Mouse (Mus musculus) lung, embryonic 14.5 days (tissue): ENCODE data around the gene Nlgn2. TPM values are rescaled to one million over a fixed set of nuclear protein-coding genes. Genes with fewer than 3 reads are reported as not detected.

Experiments used
- ATAC-seq: fragments of 200-750 bp; cut with Nextera tagmentation; 2 replicates; pipeline ENCODE4 v1.8.0; 2017; ENCODE audit warnings: mild to moderate bottlenecking, moderate TSS enrichment, moderate library complexity; ENCODE audit not compliant: insufficient read depth
- DNase-seq: peaks from one replicate; pipeline ENCODE4 v3.0.0-alpha.2; 2015
- H3K27ac ChIP-seq: fragments of 300-500 bp; sonication (generic); 2 replicates; pipeline ENCODE4 v1.5.1; 2014; ENCODE audit warnings: low read depth, mild to moderate bottlenecking, moderate library complexity
- H3K27me3 ChIP-seq: fragments of 300-500 bp; sonication (generic); 2 replicates; pipeline ENCODE4 v1.6.1; 2014; ENCODE audit warnings: low read length, control low read depth; ENCODE audit not compliant: insufficient read depth
- H3K36me3 ChIP-seq: fragments of 300-500 bp; sonication (generic); 2 replicates; pipeline ENCODE4 v1.6.1; 2014; ENCODE audit warnings: control low read depth; ENCODE audit not compliant: insufficient read depth
- H3K4me1 ChIP-seq: fragments of 300-500 bp; sonication (generic); 2 replicates; pipeline ENCODE4 v1.6.1; 2014; ENCODE audit warnings: antibody characterized with exemption, control low read depth; ENCODE audit not compliant: insufficient read depth
- H3K4me2 ChIP-seq: fragments of 300-500 bp; sonication (generic); 2 replicates; pipeline ENCODE4 v1.6.1; 2014; ENCODE audit warnings: mild to moderate bottlenecking
- H3K4me3 ChIP-seq: fragments of 300-500 bp; sonication (generic); 2 replicates; pipeline ENCODE4 v1.5.1; 2014; ENCODE audit warnings: low read depth, low read length
- H3K9ac ChIP-seq: fragments of 300-500 bp; sonication (generic); 2 replicates; pipeline ENCODE4 v1.6.1; 2014
- H3K9me3 ChIP-seq: fragments of 300-500 bp; sonication (generic); 2 replicates; pipeline ENCODE4 v1.6.1; 2016; ENCODE audit warnings: low read depth, low read length, control low read depth
- CTCF ChIP-seq: IDR thresholded peaks from 2 replicates; pipeline ENCODE4 v1.5.1; 2016; ENCODE audit warnings: antibody characterized with exemption, low read depth
- WGBS: fragments of 180-500 bp; shearing (Covaris S2); extraction: QIAGEN DNeasy Blood & Tissue Kit; methylation state at CpG from one replicate; pipeline ENCODE4 v1.1.7; 2014; 5-methylcytosine and 5-hydroxymethylcytosine counted together
- polyA plus RNA-seq: library from polyadenylated mRNA; unstranded; fragments of >200 nt; fragmentation: Nextera tagmentation; extraction: Ambion mirVana; gene quantifications from 2 replicates; pipeline ENCODE4 v1.2.1, GENCODE M21; 2014

The Nlgn2 gene
- polyA plus RNA-seq, 1 experiment from 2014 or later: 7.8 TPM

GRCm38 (mm10) chr11:69850754-69851153 lies 13.2 kb upstream of the Nlgn2 start:
- Histone ChIP-seq H3K4me3 (no peak overlapping the region), H3K9ac (no peak overlapping the region; the same call in 1 of the 2 replicates), H3K4me1 (0 out of 2 replicates have a peak, but pooled peaks cover under 1% of the 10 kb centered on the region), H3K27ac (no peak overlapping the region), H3K4me2 (no peak overlapping the region), H3K9me3 (no peaks in the 10 kb centered on the region), H3K27me3 (no peaks in the 10 kb centered on the region), H3K36me3 (peaks cover 54% of the 10 kb centered on the region)
- no peak for TF ChIP-seq CTCF
- DNase-seq (no peak), ATAC-seq (no peak)
- WGBS: 70% methylated on average over 8 of the region's 8 CpGs

GRCm38 (mm10) chr11:69849884-69850283 lies 12.3 kb upstream of the Nlgn2 start:
- Histone ChIP-seq H3K4me2 (no peak overlapping the region), H3K36me3 (peaks cover 52% of the 10 kb centered on the region), H3K9me3 (no peaks in the 10 kb centered on the region), H3K9ac (no peak overlapping the region), H3K4me3 (no peak overlapping the region), H3K4me1 (0 out of 2 replicates have a peak, but pooled peaks cover 5% of the 10 kb centered on the region), H3K27ac (no peak overlapping the region), H3K27me3 (no peaks in the 10 kb centered on the region)
- TF ChIP-seq CTCF: no peak
- no peak for ATAC-seq
- no peak for DNase-seq
- WGBS: 89% methylated on average over 15 of the region's 15 CpGs

- ATAC-seq (no peak), DNase-seq (no peak)
- no peaks in the 10 kb centered on the region for H3K9me3 ChIP-seq
- H3K27ac ChIP-seq: no peak overlapping the region
- H3K9ac ChIP-seq: no peak overlapping the region
- 78% methylated on average over 9 of the region's 9 CpGs for WGBS
- no peak for TF ChIP-seq CTCF
- no peaks in the 10 kb centered on the region for H3K27me3 ChIP-seq
- peaks cover 52% of the 10 kb centered on the region for H3K36me3 ChIP-seq
- H3K4me2 ChIP-seq: no peak overlapping the region
- no peak overlapping the region for H3K4me3 ChIP-seq
- H3K4me1 ChIP-seq: 0 out of 2 replicates have a peak, but pooled peaks cover 5% of the 10 kb centered on the region
Measured at GRCm38 (mm10) chr11:69849128-69849527, 11.5 kb upstream of the Nlgn2 start.

GRCm38 (mm10) chr11:69848021-69848420 lies 10.4 kb upstream of the Nlgn2 start:
- Histone ChIP-seq H3K27me3 (no peaks in the 10 kb centered on the region), H3K27ac (no peak overlapping the region), H3K9ac (peak overlapping the region; percentile 90; the same call in 1 of the 2 replicates), H3K4me3 (peak overlapping the region; percentile 82), H3K4me2 (peak overlapping the region; percentile 83), H3K4me1 (0 out of 2 replicates have a peak, but pooled peaks cover 5% of the 10 kb centered on the region), H3K36me3 (peaks cover 51% of the 10 kb centered on the region), H3K9me3 (no peaks in the 10 kb centered on the region)
- ATAC-seq (no peak), DNase-seq (no peak)
- TF ChIP-seq CTCF: no peak
- WGBS: 93% methylated on average over 6 of the region's 6 CpGs

- Histone ChIP-seq H3K4me1 (0 out of 2 replicates have a peak, but pooled peaks cover 5% of the 10 kb centered on the region), H3K9ac (peak overlapping the region; percentile 90), H3K36me3 (peaks cover 41% of the 10 kb centered on the region), H3K9me3 (no peaks in the 10 kb centered on the region), H3K27me3 (no peaks in the 10 kb centered on the region), H3K27ac (peak overlapping the region; percentile 95), H3K4me2 (peak overlapping the region; percentile 83), H3K4me3 (peak overlapping the region; percentile 82)
- WGBS: 9% methylated on average over 37 of the region's 37 CpGs
- TF ChIP-seq CTCF: no peak
- DNase-seq: peak; percentile 65
- peak; percentile 43 for ATAC-seq
Measured at GRCm38 (mm10) chr11:69846738-69847688, 9.4 kb upstream of the Nlgn2 start.

DNA sequence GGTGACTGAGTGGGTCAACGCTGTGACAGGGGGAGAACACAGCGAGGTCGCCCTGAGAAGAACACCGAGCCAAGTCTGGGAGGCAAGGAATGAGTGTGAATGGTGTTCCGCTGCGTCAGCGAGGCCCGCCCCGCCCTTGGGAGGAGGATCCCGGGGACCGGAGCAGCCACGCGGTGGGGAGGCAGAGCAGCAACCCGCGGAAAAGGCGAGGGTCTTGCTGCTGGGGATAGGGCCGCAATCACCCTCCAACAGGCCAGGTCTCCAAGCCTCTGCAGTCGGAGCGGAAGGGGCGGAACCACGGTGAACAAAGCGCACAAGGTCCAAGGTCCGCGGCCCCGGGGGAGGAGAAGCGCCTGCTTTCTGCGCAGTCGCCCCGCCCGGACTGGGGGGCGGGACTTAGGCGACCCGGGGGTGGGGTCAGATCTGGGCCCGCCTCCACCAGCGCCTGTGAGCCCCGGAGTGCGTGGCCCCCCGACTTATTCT lies 8.7 kb upstream of the Nlgn2 start, which contains the start of gene Plscr3:
Gene Plscr3, plus strand, starts transcription at position 179 of the 483 bp plus-strand sequence.
- under 1% methylated on average over 35 of the region's 38 CpGs for WGBS
- peak within 1 kb of the TSS; percentile 95 for H3K27ac ChIP-seq
- peak within 1 kb of the TSS; percentile 90 for H3K9ac ChIP-seq
- TF ChIP-seq CTCF: 0 out of 2 replicates have a peak, but pooled peaks have one; percentile 19
- H3K4me2 ChIP-seq: peak within 1 kb of the TSS; percentile 83
- H3K4me3 ChIP-seq: peak within 1 kb of the TSS; percentile 82
- H3K27me3 ChIP-seq: no peaks in the 10 kb centered on the region
- peaks cover 34% of the 10 kb centered on the region for H3K36me3 ChIP-seq
- peak; percentile 97 for DNase-seq
- 0 out of 2 replicates have a peak, but pooled peaks cover 5% of the 10 kb centered on the region for H3K4me1 ChIP-seq
- no peaks in the 10 kb centered on the region for H3K9me3 ChIP-seq
- ATAC-seq: peak; percentile 89

DNA sequence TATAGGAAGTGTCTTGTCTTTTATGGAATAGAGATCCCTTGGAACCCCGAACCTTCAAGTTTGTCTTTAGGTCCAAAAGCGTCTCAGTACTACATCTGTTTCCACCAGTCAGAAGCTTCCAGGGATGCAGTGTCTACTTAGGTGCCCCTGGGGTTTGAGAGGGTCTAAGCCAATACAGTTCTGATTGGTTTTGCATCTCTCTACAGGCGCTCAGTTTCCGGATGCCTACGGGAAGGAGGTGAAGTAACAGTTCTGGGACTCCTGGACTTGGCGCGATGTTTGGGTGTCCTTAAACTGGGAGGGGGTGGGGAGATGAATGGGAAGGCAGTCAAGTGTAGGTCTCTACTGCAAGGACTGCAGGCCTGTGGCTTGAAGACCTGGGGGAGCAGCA lies 1.1 kb upstream of the Nlgn2 start:
- Histone ChIP-seq H3K4me3 (peak overlapping the region; percentile 73), H3K4me2 (peak overlapping the region; percentile 75), H3K27me3 (peaks cover 11% of the 10 kb centered on the region; the same call in 1 of the 2 replicates), H3K36me3 (peaks cover 3% of the 10 kb centered on the region; the same call in 1 of the 2 replicates), H3K9ac (peak overlapping the region; percentile 80), H3K9me3 (no peaks in the 10 kb centered on the region), H3K4me1 (peaks cover 17% of the 10 kb centered on the region; the same call in 1 of the 2 replicates), H3K27ac (peak overlapping the region; percentile 92)
- WGBS: 0% methylated on average over 7 of the region's 7 CpGs
- TF ChIP-seq CTCF: no peak
- ATAC-seq (peak; percentile 15; the same call in 1 of the 2 replicates), DNase-seq (peak; percentile 59)
